Mouse (Mus musculus) forebrain, embryonic 10.5 days (tissue): Measurements from ENCODE around the gene Mtch1. TPM values are rescaled to one million over a fixed set of nuclear protein-coding genes. Genes with fewer than 3 reads are reported as not detected.

Experiments
- DNase-seq: peaks from one replicate; pipeline ENCODE4 v3.0.0-alpha.2; 2017; ENCODE audit warnings: low spot score; ENCODE audit errors: extremely low spot score
- H3K27ac ChIP-seq: fragments of 300-500 bp; sonication (generic); 2 replicates; pipeline ENCODE4 v1.5.1; 2016; ENCODE audit warnings: mild to moderate bottlenecking
- H3K27me3 ChIP-seq: fragments of 300-500 bp; sonication (generic); 2 replicates; pipeline ENCODE4 v1.6.1; 2016; ENCODE audit warnings: mild to moderate bottlenecking; ENCODE audit not compliant: poor library complexity, severe bottlenecking
- H3K36me3 ChIP-seq: fragments of 300-500 bp; sonication (generic); replicated peaks from 2 replicates; pipeline ENCODE4 v1.6.1; 2016; ENCODE audit warnings: mild to moderate bottlenecking, moderate library complexity
- H3K4me1 ChIP-seq: fragments of 300-500 bp; sonication (generic); 2 replicates; pipeline ENCODE4 v1.6.1; 2016
- H3K4me3 ChIP-seq: fragments of 300-500 bp; sonication (generic); 2 replicates; pipeline ENCODE4 v1.5.1; 2016; ENCODE audit warnings: mild to moderate bottlenecking, moderate library complexity
- H3K9me3 ChIP-seq: fragments of 300-500 bp; sonication (generic); 2 replicates; pipeline ENCODE4 v1.6.1; 2016; ENCODE audit warnings: mild to moderate bottlenecking, moderate library complexity
- WGBS: fragments of 180-500 bp; shearing (Covaris S2); methylation state at CpG from one replicate; pipeline ENCODE4 v1.1.7; 2016; 5-methylcytosine and 5-hydroxymethylcytosine counted together
- polyA plus RNA-seq: library from polyadenylated mRNA; unstranded; fragments of >200 nt; fragmentation: Nextera tagmentation; extraction: Ambion mirVana; gene quantifications from 2 replicates; pipeline ENCODE4 v1.2.1, GENCODE M21; 2016

Mtch1 gene
- polyA plus RNA-seq, 1 experiment from 2014 or later, result 255 TPM

GRCm38 (mm10) chr17:29292996-29293395 is 54.7 kb downstream of the Mtch1 start:
- Histone ChIP-seq H3K4me1 (peaks cover 17% of the 10 kb centered on the region; the same call in 1 of the 2 replicates), H3K9me3 (no peaks in the 10 kb centered on the region), H3K27ac (no peak overlapping the region), H3K4me3 (no peak overlapping the region), H3K27me3 (no peaks in the 10 kb centered on the region), H3K36me3 (peaks cover 44% of the 10 kb centered on the region)
- no peak for DNase-seq
- WGBS, result 94% methylated on average over 3 of the region's 3 CpGs

GRCm38 (mm10) chr17:29291793-29292192 is 55.9 kb downstream of the Mtch1 start:
- Histone ChIP-seq H3K36me3 (peaks cover 34% of the 10 kb centered on the region), H3K27ac (no peak overlapping the region), H3K27me3 (no peaks in the 10 kb centered on the region), H3K9me3 (no peaks in the 10 kb centered on the region), H3K4me3 (no peak overlapping the region), H3K4me1 (peaks cover 8% of the 10 kb centered on the region; the same call in 1 of the 2 replicates)
- 92% methylated on average over 7 of the region's 7 CpGs for WGBS
- no peak for DNase-seq

GRCm38 (mm10) chr17:29282216-29282952 is 65.3 kb downstream of the Mtch1 start:
- DNase-seq, result peak; percentile 44
- peaks cover 54% of the 10 kb centered on the region for H3K36me3 ChIP-seq

More at GRCm38 (mm10) chr17:29282216-29282952, 65.3 kb downstream of the Mtch1 start:
- H3K27me3 ChIP-seq, result no peaks in the 10 kb centered on the region
- peaks cover 5% of the 10 kb centered on the region; the same call in 1 of the 2 replicates for H3K9me3 ChIP-seq
- WGBS, result 62% methylated on average over 21 of the region's 21 CpGs
- peak overlapping the region; percentile 74 for H3K27ac ChIP-seq
- H3K4me3 ChIP-seq, result peak overlapping the region; percentile 2; the same call in 1 of the 2 replicates
- peaks cover 26% of the 10 kb centered on the region for H3K4me1 ChIP-seq

Other genes starting within 250 kb of the Mtch1 start
- gene Rab44, start 233.8 kb downstream of the Mtch1 start, polyA plus RNA-seq, result 0.20 and 0.25 TPM in 2 replicates
- 5.3 and 6.2 TPM in 2 replicates for gene Cpne5, start 109.8 kb downstream of the Mtch1 start, polyA plus RNA-seq
- 230 and 235 TPM in 2 replicates for gene Ppil1, start 83.7 kb downstream of the Mtch1 start, polyA plus RNA-seq
- 54.6 and 56.6 TPM in 2 replicates for gene BC004004, start 79.1 kb downstream of the Mtch1 start, polyA plus RNA-seq
- 0.71 and 0.73 TPM in 2 replicates for gene Pi16, start 30.3 kb downstream of the Mtch1 start, polyA plus RNA-seq
- 5.4 and 6.3 TPM in 2 replicates for gene Fgd2, start 13.0 kb upstream of the Mtch1 start, polyA plus RNA-seq
- 32.2 and 33.1 TPM in 2 replicates for gene Pim1, start 142.8 kb upstream of the Mtch1 start, polyA plus RNA-seq
- gene Gm17657, start 201.7 kb upstream of the Mtch1 start, polyA plus RNA-seq, result not detected in 2 replicates
- gene Tbc1d22b, start 201.9 kb upstream of the Mtch1 start, polyA plus RNA-seq, result 18.3 and 19.3 TPM in 2 replicates
- 1.0 and 1.2 TPM in 2 replicates for gene Tmem217, start 204.5 kb upstream of the Mtch1 start, polyA plus RNA-seq